Mouse (Mus musculus): Measurements from ENCODE around the gene Slco3a1. TPM values are rescaled to one million over a fixed set of nuclear protein-coding genes. Genes with fewer than 3 reads are reported as not detected.

Gene Slco3a1
- polyA plus RNA-seq, 1 experiment from 2014 or later, result 19.8 TPM

GRCm38 (mm10) chr7:74487727-74488126 lies 66.9 kb downstream of the Slco3a1 start:
- no peak overlapping the region for H3K27ac ChIP-seq
- DNase-seq (ENCODE audit: low spot score) (no peak), ATAC-seq (replicated peaks; ENCODE audit: low FRiP score, low read depth) (no peak)
- H3K4me3 ChIP-seq (replicated peaks; ENCODE audit: low read depth, low read length), result no peak overlapping the region
- no peak overlapping the region for H3K9ac ChIP-seq (ENCODE audit: low read depth, low read length)
- no peak overlapping the region for H3K4me2 ChIP-seq (ENCODE audit: low read length)
- 67% methylated on average over 3 of the region's 3 CpGs for WGBS
- no peak for TF ChIP-seq CTCF (IDR thresholded peaks at IDR 0.05; ENCODE audit: low read depth)
- peaks cover 7% of the 10 kb centered on the region; the same call in 1 of the 2 replicates for H3K4me1 ChIP-seq (replicated peaks; ENCODE audit: insufficient read depth, low read length)
- no peaks in the 10 kb centered on the region for H3K9me3 ChIP-seq (replicated peaks; ENCODE audit: low read length)
- no peaks in the 10 kb centered on the region for H3K36me3 ChIP-seq (ENCODE audit: insufficient read depth, low read length)
- H3K27me3 ChIP-seq (ENCODE audit: insufficient read depth, low read length), result no peaks in the 10 kb centered on the region

- no peaks in the 10 kb centered on the region for H3K36me3 ChIP-seq (ENCODE audit: insufficient read depth, low read length)
- no peak overlapping the region for H3K27ac ChIP-seq
- DNase-seq (ENCODE audit: low spot score), result no peak
- no peak overlapping the region for H3K4me3 ChIP-seq (replicated peaks; ENCODE audit: low read depth, low read length)
- no peak overlapping the region for H3K4me2 ChIP-seq (ENCODE audit: low read length)
- no peak for ATAC-seq (replicated peaks; ENCODE audit: low FRiP score, low read depth)
- H3K4me1 ChIP-seq (replicated peaks; ENCODE audit: insufficient read depth, low read length), result 0 out of 2 replicates have a peak, but pooled peaks cover under 1% of the 10 kb centered on the region
- 84% methylated on average over 4 of the region's 4 CpGs for WGBS
- no peaks in the 10 kb centered on the region for H3K9me3 ChIP-seq (replicated peaks; ENCODE audit: low read length)
- H3K9ac ChIP-seq (ENCODE audit: low read depth, low read length), result no peak overlapping the region
- H3K27me3 ChIP-seq (ENCODE audit: insufficient read depth, low read length), result no peaks in the 10 kb centered on the region
- TF ChIP-seq CTCF (IDR thresholded peaks at IDR 0.05; ENCODE audit: low read depth), result no peak
These were observed 68.5 kb downstream of the Slco3a1 start for GRCm38 (mm10) chr7:74486083-74486482.

DNA sequence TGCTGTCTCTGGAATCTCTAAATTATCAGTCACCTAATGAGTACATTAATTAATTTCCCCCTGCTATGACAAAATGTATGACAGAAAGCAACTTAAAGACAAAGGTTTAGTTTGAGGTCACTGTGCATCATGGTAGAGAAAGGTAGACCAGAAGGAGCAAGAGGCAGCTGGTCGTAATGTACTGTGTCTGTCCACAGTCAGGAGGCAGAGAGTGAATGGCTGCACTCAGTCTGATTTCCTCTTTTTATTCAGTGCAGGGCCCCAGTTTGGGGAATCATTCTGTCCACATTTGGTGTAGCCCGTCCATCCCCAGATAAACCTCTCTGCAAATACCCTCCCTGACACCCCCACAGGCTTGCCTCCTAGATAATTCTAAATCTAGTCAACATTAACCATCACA lies 68.9 kb downstream of the Slco3a1 start:
- Histone ChIP-seq H3K4me3 (replicated peaks; ENCODE audit: low read depth, low read length) (no peak overlapping the region), H3K9ac (ENCODE audit: low read depth, low read length) (no peak overlapping the region), H3K36me3 (ENCODE audit: insufficient read depth, low read length) (no peaks in the 10 kb centered on the region), H3K27me3 (ENCODE audit: insufficient read depth, low read length) (no peaks in the 10 kb centered on the region), H3K9me3 (replicated peaks; ENCODE audit: low read length) (no peaks in the 10 kb centered on the region), H3K27ac (no peak overlapping the region), H3K4me2 (ENCODE audit: low read length) (no peak overlapping the region), H3K4me1 (replicated peaks; ENCODE audit: insufficient read depth, low read length) (peaks cover 5% of the 10 kb centered on the region; the same call in 1 of the 2 replicates)
- ATAC-seq (replicated peaks; ENCODE audit: low FRiP score, low read depth) (no peak), DNase-seq (ENCODE audit: low spot score) (no peak)
- TF ChIP-seq CTCF (IDR thresholded peaks at IDR 0.05; ENCODE audit: low read depth), result no peak
- WGBS, result 87% methylated on average over 2 of the region's 2 CpGs

DNA sequence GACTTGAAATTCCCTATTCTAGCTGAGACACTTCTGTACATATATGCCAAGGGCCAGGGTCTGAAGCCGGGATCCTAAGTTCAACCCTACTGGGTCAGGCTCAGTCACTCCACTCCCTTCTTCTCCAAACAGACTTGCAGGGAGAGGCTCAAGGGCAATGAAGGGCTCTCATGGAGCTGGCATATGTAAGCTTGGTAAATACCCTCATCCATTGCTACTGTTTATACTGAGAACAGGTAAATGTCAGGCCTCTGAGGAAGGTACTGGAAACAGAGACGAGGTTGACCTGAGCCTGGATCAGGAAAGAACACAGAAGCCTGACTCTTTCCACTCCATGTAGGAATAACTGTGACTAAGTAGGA lies 70.6 kb downstream of the Slco3a1 start:
- H3K27ac ChIP-seq, result no peak overlapping the region
- WGBS, result 94% methylated on average over 2 of the region's 2 CpGs
- ATAC-seq (replicated peaks; ENCODE audit: low FRiP score, low read depth), result no peak

GRCm38 (mm10) chr7:74483294-74484023 lies 71.1 kb downstream of the Slco3a1 start:
- no peak overlapping the region for H3K9ac ChIP-seq (ENCODE audit: low read depth, low read length)
- peaks cover 17% of the 10 kb centered on the region for H3K4me1 ChIP-seq (replicated peaks; ENCODE audit: insufficient read depth, low read length)
- H3K4me3 ChIP-seq (replicated peaks; ENCODE audit: low read depth, low read length), result no peak overlapping the region
- H3K4me2 ChIP-seq (ENCODE audit: low read length), result no peak overlapping the region
- WGBS, result 40% methylated on average over 3 of the region's 3 CpGs
- no peaks in the 10 kb centered on the region for H3K36me3 ChIP-seq (ENCODE audit: insufficient read depth, low read length)
- no peak overlapping the region for H3K27ac ChIP-seq
- DNase-seq (ENCODE audit: low spot score) (peak; percentile 68), ATAC-seq (replicated peaks; ENCODE audit: low FRiP score, low read depth) (peak; percentile 62; the same call in 1 of the 2 replicates)
- H3K27me3 ChIP-seq (ENCODE audit: insufficient read depth, low read length), result no peaks in the 10 kb centered on the region
- no peaks in the 10 kb centered on the region for H3K9me3 ChIP-seq (replicated peaks; ENCODE audit: low read length)
- no peak for TF ChIP-seq CTCF (IDR thresholded peaks at IDR 0.05; ENCODE audit: low read depth)

More for the DNA sequence above, 70.6 kb downstream of the Slco3a1 start:
- Histone ChIP-seq H3K36me3 (ENCODE audit: insufficient read depth, low read length) (no peaks in the 10 kb centered on the region), H3K9me3 (replicated peaks; ENCODE audit: low read length) (no peaks in the 10 kb centered on the region), H3K4me3 (replicated peaks; ENCODE audit: low read depth, low read length) (no peak overlapping the region), H3K27me3 (ENCODE audit: insufficient read depth, low read length) (no peaks in the 10 kb centered on the region), H3K9ac (ENCODE audit: low read depth, low read length) (no peak overlapping the region), H3K4me2 (ENCODE audit: low read length) (no peak overlapping the region), H3K4me1 (replicated peaks; ENCODE audit: insufficient read depth, low read length) (peaks cover 15% of the 10 kb centered on the region)
- no peak for TF ChIP-seq CTCF (IDR thresholded peaks at IDR 0.05; ENCODE audit: low read depth)
- no peak for DNase-seq (ENCODE audit: low spot score)

GRCm38 (mm10) chr7:74471740-74472139 lies 82.8 kb downstream of the Slco3a1 start:
- Histone ChIP-seq H3K9ac (ENCODE audit: low read depth, low read length) (no peak overlapping the region), H3K27me3 (ENCODE audit: insufficient read depth, low read length) (no peaks in the 10 kb centered on the region), H3K4me3 (replicated peaks; ENCODE audit: low read depth, low read length) (no peak overlapping the region), H3K36me3 (ENCODE audit: insufficient read depth, low read length) (no peaks in the 10 kb centered on the region), H3K9me3 (replicated peaks; ENCODE audit: low read length) (no peaks in the 10 kb centered on the region), H3K4me1 (replicated peaks; ENCODE audit: insufficient read depth, low read length) (peaks cover 16% of the 10 kb centered on the region), H3K27ac (no peak overlapping the region), H3K4me2 (ENCODE audit: low read length) (no peak overlapping the region)
- 70% methylated on average over 7 of the region's 7 CpGs for WGBS
- ATAC-seq (replicated peaks; ENCODE audit: low FRiP score, low read depth) (no peak), DNase-seq (ENCODE audit: low spot score) (no peak)
- TF ChIP-seq CTCF (IDR thresholded peaks at IDR 0.05; ENCODE audit: low read depth), result no peak

Measured in kidney, postnatal 0 days (tissue).